Mouse (Mus musculus): ENCODE measurements around the gene Gm12830.

DNA sequence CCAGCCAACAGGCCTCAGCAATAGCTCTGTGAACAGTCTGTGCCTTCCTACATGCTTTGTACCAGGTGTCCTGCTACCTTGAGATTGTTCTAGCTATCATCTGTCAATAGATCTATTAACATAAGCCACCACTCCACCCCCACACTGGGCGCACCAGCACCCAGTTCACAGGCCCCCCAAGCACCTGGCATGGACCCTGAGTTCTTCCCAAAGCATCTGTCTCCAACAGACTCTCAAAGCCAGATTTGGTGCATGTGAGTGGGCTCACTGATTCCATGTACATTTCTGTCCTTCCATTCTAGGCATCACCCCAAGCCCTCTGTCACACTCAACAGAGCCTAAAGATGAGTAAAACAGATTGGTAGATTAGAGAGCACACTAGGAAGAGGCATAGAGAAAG lies 48.2 kb upstream of the Gm12830 start:
- no peak for TF ChIP-seq POLR2A (IDR thresholded peaks at IDR 0.05; ENCODE audit: insufficient read length, low read depth)
- TF ChIP-seq CEBPB (IDR thresholded peaks at IDR 0.05; ENCODE audit: insufficient read depth, poor library complexity, severe bottlenecking), result no peak
- no peak for TF ChIP-seq TCF12 (IDR thresholded peaks at IDR 0.05; ENCODE audit: insufficient read depth, poor library complexity, severe bottlenecking)
- TF ChIP-seq USF1 (IDR thresholded peaks at IDR 0.05; ENCODE audit: low read depth), result no peak
- no peak for TF ChIP-seq E2F4 (IDR thresholded peaks at IDR 0.05; ENCODE audit: insufficient read depth)
- no peak for TF ChIP-seq MYOD1 (IDR thresholded peaks at IDR 0.05; ENCODE audit: control insufficient read depth in 1 of 3, insufficient read length in 2 of 3, low read depth in 2 of 3)
- no peak for TF ChIP-seq MAX (IDR thresholded peaks at IDR 0.05; ENCODE audit: low read depth)
- TF ChIP-seq POLR2AphosphoS2 (IDR thresholded peaks at IDR 0.05; ENCODE audit: insufficient read length, low read depth), result no peak
- no peak for TF ChIP-seq TCF3 (IDR thresholded peaks at IDR 0.05; ENCODE audit: insufficient read length, low read depth)
- TF ChIP-seq REST (IDR thresholded peaks at IDR 0.05; ENCODE audit: insufficient read depth, insufficient read length), result no peak

Measured in myocyte (in vitro differentiated cells).